Mouse (Mus musculus) heart, adult 2 months (tissue): ENCODE measurements around the gene Crp.

Experiments
- CTCF ChIP-seq: fragments of 200-600 bp; IDR thresholded peaks from 2 replicates; pipeline ENCODE4 v1.8.1; 2022; ENCODE audit warnings: antibody characterized with exemption, mild to moderate bottlenecking, moderate library complexity
- EP300 ChIP-seq: fragments of 200-500 bp; IDR thresholded peaks from 2 replicates; pipeline ENCODE4 v1.6.1; 2011; ENCODE audit warnings: low read depth, low read length, control low read depth; ENCODE audit not compliant: insufficient read depth

DNA sequence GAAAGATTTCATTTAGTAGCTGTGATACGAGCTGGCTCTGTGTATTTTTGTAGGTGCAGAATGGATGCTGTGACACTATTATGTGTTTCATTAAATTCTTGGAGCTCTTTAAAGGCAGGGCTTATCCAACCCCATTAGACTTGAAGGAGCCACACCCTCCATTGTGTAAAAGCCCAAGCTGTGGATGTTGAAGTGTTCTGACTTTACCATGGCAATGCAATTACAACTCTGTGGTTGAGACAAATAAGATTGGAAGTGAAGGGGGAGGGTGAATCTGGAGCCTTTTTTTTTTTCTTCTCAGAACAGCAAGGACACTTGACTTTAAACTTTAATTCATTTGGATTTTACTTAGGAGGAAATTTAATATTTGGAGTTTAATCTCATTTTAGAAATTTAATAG lies 13.9 kb upstream of the Crp start:
- TF ChIP-seq EP300 (no peak), CTCF (no peak)
